Mouse (Mus musculus): ENCODE measurements around the gene Stpg4. TPM values are rescaled to one million over a fixed set of nuclear protein-coding genes. Genes with fewer than 3 reads are reported as not detected.

The Stpg4 gene
- 0.10 and 0.25 TPM in 2 replicates for polyA plus RNA-seq (2012; rRNA removed)

DNA sequence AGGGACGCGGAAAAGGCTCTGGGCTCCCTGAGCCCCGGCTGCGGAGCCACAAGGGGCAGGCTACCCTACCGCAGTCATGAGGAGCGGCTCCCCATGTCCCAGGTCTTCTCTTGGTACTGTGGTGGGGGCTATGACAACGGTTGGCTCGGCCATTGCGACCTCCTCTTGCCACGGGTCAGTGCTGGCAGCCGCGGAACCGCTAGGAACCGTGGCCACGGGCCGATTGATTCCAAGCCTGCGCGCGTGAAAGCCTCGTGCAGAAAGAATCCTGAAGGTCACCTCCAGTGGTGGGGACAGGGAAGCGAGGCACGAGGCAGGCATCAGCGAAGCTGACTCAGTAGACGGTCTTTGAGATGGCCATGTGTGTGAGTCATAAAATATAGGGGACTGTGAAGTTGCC, at the start of gene Stpg4:
Gene Stpg4 (minus strand): TSS at position 231 of the 400 bp plus-strand sequence.

DNA sequence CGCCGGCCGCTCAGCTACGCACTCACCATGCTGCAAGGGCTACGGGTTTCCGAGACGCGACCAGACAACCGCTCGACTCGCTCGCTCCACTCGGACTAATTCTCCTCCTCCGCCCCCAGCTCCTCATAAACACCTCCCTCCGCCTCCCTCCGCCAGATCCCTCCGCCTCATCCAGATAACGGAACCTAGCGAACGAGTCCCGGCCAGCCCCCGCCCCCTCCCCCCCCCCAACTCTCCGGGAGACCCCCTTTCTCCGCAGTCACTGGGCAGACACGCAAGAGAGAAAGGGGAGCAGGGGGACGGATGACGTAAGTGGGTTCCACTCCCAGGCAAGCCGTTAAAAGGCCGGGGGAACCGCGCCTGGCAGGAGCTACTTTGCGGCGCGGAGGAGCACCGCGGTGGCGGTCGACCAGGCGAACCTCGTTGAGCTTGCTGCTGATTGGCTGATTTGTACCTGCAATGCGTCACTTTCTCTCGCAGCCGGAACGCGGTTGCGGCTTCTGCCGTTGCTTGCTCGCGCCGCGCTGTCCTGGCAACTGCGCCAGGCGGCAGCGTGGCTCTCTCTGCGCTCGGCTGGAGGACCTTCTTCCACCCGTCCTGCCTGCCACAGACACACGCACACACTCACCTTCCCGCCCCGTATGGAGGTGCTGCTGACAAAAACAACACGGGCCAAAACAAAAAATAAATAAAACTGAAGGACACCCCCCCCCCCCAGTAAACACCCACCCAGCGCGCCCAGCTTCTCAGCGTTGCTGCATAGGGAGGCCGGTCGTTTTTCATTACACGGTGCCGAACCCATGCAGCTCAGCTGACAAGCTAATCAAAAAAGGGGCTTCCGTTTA, 19.4 kb upstream of the Stpg4 start, which contains the start of gene Calm2:
Gene Calm2 (minus strand): TSS at position 169 of the 845 bp plus-strand sequence.

Other genes starting within 250 kb of the Stpg4 start
- gene Mcfd2, start 161.8 kb downstream of the Stpg4 start, polyA plus RNA-seq (2012; rRNA removed), result 41.5 and 44.4 TPM in 2 replicates
- gene Ttc7, start 144.9 kb downstream of the Stpg4 start, polyA plus RNA-seq (2012; rRNA removed), result 8.3 and 8.6 TPM in 2 replicates
- gene Calm2, start 19.2 kb upstream of the Stpg4 start, polyA plus RNA-seq (2012; rRNA removed), result 1,165 and 1,263 TPM in 2 replicates
- 1.7 and 13.9 TPM in 2 replicates for gene Epcam, start 208.2 kb upstream of the Stpg4 start, polyA plus RNA-seq (2012; rRNA removed)
- 39.5 and 44.7 TPM in 2 replicates for gene Msh2, start 244.6 kb upstream of the Stpg4 start, polyA plus RNA-seq (2012; rRNA removed)